Mouse (Mus musculus) R1 (cell line): ENCODE measurements around the gene Inafm2.

Source experiments
- DNase-seq: peaks from one replicate; pipeline ENCODE4 v3.0.0-alpha.2; 2018; ENCODE audit warnings: low read depth, low spot score

Inafm2 gene

DNA sequence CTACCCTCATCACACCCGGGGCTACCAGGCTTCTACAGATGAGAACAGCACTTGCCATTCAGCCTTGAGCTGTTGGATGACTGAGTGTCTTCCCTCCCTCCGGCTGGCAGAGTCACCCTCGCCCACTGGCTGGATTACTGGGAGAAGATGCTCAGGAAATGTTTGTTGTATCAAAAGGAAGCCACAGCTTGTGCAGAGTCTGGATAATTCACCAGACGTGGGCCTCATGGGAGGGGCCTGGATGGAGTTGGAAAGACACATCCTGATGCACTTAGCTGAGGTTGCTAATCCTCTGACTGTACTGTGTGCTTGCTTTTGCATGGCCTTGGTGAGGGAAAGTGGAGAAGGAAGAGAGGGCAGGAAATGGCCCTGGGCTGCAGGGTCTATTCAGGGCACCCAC is 10.5 kb downstream of the Inafm2 start:
- no peak for DNase-seq

DNA sequence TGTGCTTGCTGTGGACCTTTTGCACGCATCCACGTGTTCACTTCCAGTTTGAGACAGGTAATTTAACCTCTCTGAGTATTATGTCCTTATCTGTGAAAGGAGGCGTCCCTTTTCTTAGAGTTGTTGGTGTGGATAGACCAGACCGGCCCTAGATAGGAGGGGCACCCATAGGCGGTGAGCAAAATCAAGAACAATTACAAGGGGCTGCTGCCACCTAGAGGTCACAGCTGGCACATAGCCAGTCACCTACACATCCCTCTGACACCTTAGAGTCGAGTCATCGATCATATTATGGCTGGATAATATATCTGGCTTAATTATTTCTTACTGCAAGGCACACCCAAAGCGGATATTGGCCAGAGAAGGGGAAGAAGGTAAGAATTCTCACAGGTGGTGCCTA is 14.3 kb downstream of the Inafm2 start:
- peak; percentile 61 for DNase-seq

DNA sequence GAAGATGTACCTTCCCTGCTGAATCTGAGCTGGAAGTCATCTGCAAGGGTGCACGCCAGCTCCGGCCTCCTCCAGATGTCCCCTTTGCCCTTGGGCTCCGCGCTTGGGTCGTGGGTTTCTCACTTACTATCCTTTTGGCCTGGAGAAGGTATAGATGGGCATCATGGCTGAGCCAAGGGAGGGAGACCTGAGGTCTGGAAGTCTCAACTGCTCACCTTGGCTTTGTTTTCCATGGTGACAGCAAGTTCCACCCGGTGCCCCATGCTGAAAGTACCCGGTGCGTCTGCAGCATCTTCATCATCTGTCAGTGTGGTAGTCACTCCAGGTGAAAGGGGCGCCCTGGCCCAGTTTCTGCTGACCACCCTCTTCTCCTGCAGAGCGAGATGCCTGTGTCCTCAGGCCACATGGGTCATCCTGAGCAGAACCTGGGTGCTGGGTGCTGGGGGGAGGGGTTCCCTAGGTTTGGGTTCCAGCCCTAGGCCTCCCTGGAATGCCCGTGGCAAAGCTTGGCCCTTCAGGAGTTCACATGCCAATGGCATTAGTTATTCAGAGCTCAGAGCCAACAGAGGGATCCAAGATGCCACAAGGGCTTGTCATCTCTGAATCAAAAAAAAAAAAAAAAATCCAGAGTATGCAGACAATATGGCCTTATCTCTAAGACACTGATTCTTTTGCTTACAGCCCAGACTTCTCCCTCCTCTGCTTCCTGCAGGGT is 14.9 kb downstream of the Inafm2 start:
- no peak for DNase-seq

DNA sequence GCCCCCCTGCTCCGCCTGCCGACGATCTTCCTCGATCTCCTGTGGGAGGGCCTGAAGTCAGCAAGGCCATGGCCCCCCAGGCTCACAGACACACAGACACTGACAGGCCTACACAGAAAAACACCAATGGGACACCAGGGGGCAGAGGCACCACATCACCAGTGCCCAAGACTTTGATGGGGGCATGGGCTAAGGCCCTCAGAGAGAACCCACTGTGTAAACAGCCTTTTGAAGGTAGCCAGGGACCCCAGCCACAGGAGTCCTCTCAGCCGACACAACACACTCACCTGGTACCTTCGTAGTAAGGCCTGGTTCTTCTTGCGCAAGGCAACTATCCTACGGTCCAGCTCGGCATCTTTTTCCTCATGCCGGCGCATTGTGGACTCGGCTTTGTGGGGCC is 15.8 kb downstream of the Inafm2 start:
- DNase-seq = no peak

DNA sequence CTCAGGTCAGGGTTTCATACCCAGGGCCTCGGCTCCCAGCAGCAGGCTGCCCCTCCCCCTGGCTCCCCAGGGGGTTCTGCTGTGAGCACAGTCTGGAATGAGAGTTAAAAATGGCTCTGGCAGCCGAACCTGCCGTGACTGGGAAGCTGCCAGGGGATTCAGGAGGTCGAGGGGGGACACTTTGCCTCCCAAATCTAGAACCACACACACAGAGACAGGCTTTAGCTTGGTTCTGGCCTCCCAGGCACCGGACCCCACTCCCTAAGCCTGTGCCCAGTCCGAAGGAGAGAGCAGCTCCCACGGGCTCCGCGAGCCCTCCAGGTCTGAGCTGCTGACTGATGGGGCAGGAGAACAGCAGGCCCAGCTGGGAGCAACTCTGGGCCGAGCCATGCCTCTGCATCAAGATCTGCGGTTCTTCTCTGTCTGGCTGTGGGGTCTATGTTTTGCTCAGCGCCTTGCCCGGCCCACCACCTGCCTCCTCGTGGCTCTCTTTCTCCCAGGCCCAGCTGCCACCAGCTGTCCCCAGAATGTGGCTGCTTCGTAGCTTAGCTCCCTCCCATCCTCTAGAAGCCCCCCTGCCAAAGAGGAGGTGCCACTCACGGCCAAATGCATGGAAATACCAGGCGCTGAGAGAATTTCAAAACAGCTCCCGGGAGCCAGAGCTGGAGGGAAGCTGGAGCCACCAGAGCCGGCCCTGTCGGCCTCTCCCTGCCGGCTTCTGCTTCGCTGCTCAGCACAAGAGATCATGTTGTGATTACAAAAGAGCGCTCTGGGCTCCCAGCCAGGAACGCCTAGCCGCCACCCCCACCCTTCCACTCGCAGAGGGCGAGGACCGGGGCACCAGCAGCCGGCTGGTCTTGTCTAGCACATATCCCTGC is 16.6 kb downstream of the Inafm2 start, which contains the start of gene Ccdc9b:
Gene Ccdc9b, minus strand, starts transcription at position 756 of the 878 bp plus-strand sequence.
- peak; percentile 60 for DNase-seq

DNA sequence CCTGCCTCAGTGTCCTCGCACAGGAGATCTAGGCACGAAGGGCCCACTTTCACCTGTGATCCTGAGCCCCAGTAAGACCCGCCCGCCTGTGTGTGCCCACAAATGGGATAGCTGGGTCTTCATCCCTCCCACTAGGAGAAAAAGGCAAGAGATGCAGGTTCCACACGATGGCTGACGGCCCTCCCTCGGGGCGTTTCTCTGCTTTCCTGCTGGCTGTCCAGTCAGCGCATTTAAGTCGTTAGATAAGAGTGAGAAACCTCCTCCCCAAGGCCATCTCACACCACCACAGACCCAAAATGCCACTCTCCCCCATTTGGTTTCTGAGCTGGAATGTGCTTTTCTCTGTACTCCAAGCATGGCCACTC is 17.2 kb downstream of the Inafm2 start:
- DNase-seq = peak; percentile 54

DNA sequence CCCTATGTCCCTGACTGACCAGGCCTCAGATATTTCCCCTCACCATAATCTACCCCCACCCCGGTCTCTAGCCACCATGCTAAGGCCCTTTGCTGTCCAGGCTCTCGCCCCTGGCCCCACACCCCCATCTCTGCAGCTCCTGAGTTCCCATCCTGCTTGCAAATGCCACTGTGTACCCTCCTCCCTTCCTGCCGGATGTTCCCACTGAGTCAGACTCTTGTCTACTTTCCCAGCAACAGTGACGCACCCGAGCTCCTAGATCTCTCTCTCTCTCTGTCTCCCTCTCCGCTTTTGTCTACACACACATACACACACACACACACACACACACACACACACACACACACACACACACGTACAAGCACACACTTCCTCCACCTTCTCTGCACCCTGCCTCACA is 17.9 kb downstream of the Inafm2 start:
- peak; percentile 72 for DNase-seq

DNA sequence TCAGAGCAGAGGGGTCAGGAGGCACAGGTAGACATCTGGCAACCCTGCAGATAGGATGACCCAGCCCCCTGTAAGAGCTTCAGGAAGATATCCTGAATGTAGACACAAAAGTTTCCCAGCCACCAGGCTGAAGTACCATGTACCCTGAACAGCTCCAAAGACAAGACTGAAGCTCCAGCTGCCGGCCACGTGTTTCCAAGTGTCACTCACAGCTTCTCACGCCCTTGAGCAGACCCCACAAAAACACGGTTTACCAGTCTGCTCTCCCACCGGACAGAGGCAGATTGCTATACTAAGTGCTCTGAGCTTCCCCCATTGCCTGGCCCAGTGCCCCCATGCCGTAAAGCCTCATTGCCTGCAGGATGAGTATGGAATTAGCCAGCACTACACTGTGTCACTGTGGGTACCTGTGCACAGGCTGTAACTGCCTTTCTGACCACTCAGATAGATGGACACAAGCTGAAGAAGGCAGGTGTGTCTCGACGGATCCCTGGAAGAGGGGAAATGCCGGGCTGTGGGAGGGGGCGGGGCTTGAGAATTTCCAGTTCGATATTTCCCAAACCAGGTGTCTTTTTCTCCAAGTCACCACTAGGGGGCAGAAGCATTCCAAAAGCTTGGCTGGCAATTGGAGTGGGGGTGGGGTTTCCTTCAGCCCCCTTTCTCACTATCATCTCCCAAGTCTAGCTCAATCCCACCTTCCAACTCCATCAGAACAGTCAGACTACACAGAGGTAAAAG is 18.7 kb downstream of the Inafm2 start:
- DNase-seq = peak; percentile 85

DNA sequence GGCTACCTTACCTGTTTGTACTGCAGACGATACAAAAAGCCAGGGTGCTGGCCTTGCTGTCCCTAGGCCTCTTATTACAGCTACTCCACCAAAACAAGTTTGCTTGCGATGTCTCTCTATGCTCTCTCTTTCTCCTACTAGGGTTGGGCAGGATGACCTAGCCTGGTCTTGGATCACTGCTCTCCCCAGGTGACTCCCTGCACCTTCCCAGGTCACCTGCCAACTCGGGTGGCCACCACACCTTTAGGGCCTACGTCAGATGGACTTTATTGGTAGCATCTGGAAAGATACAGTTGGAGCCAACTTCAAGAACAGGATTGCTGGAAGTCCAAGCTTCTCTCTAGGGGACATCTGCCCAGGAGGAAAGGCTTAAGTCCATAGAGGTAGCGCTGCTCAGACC is 19.3 kb downstream of the Inafm2 start:
- DNase-seq = no peak

DNA sequence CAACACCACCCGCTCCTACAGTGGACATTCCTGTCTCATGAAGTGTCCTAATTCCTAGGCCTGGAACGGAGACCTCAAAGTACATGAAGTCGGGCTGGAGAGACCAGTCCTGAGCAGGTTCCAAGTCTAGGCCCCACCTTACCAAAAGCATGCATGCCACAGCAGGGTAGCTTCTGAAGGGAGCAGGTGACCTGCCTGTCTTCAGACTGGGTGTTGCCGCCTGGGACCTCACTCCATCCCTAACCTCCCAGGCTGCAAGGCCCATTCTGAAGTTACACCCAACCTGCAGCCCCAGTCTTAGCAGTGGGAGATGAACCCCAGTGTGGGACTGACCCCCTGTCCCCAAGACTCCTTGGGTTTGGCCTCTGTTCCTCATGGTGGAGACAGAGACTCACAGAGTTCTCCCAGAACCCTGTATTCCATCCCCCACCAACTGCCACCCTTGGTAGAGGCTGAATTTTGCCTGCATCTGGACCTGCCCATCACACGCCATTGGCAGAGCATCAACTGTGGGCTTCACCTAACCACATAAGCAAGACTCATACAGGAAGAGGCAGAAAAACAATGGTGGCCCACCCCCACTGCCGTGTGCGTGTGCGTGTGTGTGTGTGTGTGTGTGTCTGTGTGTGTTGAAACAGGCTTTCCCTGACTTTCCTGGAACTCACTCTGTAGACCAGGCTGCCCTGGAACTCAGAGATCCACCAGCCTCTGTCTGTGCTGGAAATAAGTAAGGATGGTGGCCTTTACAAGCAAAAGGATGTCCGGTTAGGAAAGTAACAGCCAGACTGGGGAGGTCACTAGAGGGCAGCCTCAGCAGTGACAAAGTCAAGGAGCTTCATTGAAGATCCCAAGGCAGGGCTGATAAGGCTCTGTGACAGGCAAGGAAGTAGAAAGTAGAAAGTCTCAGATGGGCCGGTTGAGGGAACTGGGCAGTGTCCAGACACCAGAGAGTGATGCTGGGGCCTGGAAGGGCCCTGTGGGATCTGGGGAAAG is 20.8 kb downstream of the Inafm2 start:
- no peak for DNase-seq

DNA sequence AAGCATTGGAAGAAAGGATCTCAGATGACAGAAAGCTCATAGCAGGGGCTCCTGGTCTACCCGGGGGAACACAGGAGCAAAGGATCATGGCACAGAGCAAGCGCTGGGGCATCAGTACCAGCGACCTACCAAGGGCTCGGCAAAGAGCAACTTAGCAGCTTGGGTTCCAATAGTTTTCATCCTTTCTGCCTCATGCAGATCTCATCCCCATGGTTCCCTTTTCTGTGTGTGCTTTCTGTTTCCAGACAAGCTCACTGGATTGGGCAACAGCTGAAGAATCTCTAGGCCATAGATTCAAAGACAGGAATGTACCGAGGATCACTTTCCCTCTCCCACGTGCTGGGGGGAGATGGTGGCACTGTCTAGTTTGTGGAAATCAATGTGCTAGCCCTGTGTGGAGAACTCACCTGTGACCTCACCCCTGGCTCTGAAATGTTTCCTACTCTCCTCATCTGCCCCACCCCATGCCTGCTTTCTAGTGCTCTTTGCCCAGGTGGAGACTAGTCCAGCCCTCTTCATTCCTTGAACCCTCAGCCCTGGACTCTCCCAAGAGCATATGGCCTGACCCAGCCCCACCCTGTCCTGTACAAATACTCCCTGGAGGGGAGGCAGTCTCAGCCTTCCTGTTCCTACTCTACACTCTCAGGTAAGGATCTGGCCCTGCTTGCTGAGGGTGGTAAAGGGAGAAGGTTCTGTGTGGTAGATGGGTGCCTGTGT is 26.8 kb downstream of the Inafm2 start, which contains the start of gene Phgr1:
Gene Phgr1, plus strand, starts transcription at position 612 of the 717 bp plus-strand sequence.
- no peak for DNase-seq

DNA sequence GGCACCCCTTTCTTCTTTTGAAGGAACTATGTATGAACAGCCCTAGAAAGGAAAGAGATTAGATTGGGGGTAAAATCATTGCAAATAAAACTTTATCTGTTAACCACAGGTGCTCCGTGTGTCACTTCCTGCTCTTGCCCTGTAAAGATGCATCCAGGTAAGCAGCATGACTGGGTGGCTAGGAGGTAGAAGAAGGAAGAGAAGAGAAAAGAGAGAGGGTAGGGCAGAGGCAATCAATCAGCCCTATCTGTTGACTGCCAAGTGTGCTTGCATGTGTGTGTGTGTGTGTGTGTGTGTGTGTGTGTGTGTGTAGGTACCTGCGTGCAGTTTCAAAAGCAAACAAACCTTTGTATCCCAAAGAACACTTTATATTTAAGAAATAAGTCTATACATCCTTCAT is 29.0 kb downstream of the Inafm2 start:
- no peak for DNase-seq

DNA sequence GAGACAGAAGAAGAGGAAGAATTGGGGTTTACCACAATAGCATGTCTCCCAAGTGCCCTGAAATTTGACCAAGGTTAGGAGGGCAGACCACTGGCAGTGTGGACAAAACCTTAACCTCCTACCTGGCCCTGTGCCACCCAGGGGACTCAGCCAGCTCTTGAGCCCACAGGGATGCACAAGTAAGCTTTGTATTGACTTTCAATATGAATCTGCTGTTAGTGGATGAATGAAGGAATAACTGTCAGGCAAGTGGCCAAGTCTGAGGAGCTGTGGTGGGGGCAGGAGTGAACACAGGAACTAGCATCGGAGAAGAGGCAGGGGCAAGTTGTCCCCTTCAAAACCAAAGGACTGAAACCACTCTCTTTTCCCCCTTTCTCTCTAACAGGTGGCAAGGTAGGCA is 29.8 kb downstream of the Inafm2 start:
- no peak for DNase-seq

DNA sequence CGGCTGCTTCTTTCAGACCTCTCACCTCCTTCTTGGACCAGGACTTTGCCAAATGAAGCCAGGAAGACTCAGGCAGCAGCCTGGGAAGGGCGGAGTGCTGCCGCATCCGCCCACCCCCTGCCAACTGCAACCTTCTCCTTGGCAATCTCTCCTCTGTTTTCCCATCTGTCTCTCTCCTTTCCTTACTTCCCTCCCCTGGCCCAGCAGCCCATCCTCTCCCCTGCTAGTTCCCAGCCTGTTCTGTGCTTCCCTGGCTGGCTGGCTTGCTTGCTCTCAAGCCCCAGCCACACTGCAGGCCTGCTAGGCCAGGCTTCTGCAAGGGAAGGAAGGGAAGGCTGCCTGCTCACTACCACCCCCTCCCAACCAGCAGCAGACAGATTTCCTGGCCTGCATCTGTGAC is 30.3 kb downstream of the Inafm2 start:
- no peak for DNase-seq

DNA sequence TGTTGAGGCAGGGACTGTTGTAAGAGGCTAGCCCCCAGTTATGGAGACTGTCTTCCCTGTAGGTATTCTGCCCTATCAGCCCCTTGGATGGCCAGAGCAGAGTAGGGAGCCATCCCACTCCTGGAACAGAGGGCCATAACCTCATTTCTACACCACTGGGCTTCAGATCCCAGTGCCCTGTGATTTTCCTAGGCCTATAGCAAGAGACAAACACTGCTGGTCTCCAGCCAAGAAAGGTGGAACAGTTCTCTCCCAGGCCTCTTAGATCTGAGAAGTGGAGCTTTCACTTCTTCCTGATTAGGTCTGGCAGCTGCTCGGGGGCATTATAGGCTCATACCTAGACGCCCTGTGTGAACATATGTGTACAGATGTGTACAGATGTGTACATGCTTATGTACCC is 30.7 kb downstream of the Inafm2 start:
- no peak for DNase-seq

DNA sequence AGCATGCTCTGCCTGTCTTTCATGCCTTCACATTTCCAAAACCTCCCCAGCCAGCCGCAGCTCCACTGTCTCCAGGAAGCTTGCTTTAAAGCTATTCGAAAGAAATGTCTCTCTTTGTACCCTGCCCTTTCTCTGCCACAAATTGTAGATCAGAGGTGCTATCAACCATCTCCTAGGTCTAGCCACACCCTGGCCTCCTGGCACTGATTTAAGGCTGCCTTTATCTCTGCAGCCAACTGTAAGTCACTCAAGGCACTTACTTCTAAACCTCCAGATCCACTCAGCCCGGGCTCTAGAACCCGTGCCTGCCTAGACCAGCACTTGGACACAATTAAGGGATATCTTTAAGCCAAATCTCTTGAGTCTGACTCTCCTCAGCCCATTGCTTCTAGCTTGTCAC is 32.9 kb downstream of the Inafm2 start:
- DNase-seq = no peak

DNA sequence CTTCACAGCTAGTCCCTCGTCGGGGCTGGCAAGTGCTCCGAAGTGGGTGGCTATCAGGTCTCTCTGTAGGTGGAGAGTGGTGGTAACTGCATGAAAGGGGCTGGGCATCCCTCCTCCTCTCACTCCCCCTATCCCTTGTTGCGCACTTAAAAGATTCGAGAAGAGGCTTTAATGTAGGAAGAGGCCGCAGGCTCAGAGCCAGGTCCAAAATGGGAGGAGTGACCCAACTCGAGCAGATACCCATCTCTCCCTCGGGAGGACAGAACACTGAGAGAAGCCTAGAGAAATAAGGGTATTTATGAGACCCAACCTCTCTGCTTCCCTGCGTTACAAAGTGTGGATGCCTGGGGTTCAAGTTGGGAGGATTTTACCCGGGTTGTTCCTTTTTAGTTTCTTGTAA is 33.5 kb downstream of the Inafm2 start:
- peak; percentile 40 for DNase-seq

DNA sequence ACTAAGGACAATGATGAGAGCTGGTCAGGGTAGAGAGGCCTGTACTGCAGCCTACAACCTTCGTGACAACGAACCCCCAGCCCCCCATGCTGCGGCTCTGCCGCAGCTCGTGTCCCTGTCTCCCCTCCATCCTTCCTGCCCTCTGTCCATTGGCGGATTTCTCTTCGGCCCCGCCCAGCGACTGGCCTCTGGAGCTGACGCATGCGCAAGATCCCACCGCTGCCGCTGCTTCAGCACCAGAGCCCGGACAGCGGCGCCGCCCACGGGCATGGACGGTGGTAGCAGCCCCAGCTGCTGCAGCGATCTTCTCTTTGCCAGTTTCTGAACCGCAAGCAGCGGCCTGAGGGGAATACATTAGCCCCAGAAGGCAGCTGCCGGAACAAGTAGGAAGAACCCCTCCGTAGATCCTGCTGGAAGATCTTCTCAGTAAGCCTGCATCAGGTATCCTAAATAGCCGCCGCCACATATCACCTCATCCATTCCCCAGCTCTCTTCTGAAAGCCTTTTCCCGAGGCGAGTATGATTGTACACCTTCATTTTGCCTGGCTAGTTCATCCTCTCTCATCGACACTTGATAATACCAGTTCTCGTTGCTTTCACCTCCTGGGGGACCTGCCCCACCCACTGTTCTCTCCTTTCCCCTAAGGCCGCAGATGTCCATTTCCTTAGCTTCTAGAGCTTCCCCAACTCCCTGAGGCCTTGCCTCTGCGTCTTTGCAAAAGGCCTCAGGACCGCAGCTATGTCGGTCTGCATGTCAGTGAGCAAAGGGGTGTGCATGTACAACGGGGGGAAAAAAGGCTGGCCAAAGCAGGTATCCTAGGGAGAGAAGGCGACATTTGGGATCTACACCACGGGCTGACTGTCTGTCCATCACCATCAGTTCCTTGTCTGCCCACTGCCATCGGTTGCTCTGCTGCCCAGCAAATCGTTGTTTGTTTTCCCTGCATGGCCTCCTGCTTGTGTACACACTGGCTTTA is 34.2 kb downstream of the Inafm2 start, which contains the start of gene Disp2:
Gene Disp2, plus strand, starts transcription at position 216 of the 977 bp plus-strand sequence.
- DNase-seq = peak; percentile 92

DNA sequence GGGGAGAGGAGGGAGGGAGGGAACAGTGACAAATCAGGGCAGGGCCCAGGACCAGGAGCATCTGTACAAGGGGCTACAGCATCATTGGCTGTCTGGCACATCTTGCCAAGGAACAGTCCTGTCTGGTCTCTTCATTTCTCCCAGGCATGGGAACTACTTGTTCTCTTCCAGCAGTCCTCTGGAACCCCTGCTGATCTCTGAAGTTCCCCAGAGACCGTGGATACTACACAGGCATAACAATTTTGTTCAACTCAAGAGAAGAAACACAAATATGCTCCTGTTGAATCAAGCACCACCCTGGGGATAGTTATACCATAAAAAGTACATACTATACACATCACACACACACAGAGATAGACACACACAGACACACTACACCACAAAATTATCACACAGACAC is 35.6 kb downstream of the Inafm2 start:
- no peak for DNase-seq
